Comparison of ENCODE assay signal across 11 mouse cellular contexts in the genomic region with DNA sequence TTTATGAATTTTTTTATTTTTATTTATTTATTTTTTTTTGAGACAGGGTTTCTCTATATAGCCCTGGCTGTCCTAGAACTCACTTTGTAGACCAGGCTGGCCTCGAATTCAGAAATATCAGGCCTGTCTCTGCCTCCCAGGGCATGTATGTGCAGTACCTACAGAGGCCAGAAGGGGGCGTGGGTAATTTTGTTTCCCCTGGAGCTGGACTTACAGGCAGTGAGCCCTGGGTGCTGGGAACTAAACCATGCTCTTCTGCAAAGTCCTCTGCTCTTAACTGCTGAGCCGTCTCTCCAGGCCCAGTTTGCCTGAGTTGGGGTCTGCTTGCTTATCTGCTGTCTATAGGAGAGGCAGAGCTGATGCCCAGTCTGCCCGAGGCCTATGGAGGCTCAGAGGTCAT. TPM values are rescaled to one million over a fixed set of nuclear protein-coding genes. Genes with fewer than 3 reads are reported as not detected.
DNase-seq lines count a peak whose midpoint lies in the region; ATAC-seq and TF ChIP-seq lines count a peak whose summit lies in the region.
"Had no signal": no experiment of that assay in that cellular context is flagged by ENCODE, and none has a peak within 500 bp of the region (broad histone marks: within the 10 kb centered on the region; RNA-seq: fewer than 3 reads in every experiment).

No protein-coding gene starts in this region.

- H3K9ac ChIP-seq in kidney, postnatal 0 days (ENCODE audit: low read depth, low read length) = no peak overlapping the region
- H3K9ac ChIP-seq in hindbrain, embryonic 13.5 days = no peak overlapping the region
- H3K9ac ChIP-seq: neural tube, embryonic 12.5 days had no signal

- TF ChIP-seq CTCF in kidney, postnatal 0 days (IDR thresholded peaks at IDR 0.05; ENCODE audit: low read depth) = peak; percentile 42

- H3K4me3 ChIP-seq in kidney, postnatal 0 days (replicated peaks; ENCODE audit: low read depth, low read length) = no peak overlapping the region
- no peak overlapping the region for H3K4me3 ChIP-seq in heart, embryonic 10.5 days
- no peak overlapping the region for H3K4me3 ChIP-seq in hindbrain, embryonic 13.5 days
- H3K4me3 ChIP-seq: neural tube, embryonic 12.5 days had no signal

- H3K4me1 ChIP-seq in kidney, postnatal 0 days (replicated peaks; ENCODE audit: insufficient read depth, low read length) = peaks cover 10% of the 10 kb centered on the region
- H3K4me1 ChIP-seq in heart, embryonic 10.5 days = peaks cover 13% of the 10 kb centered on the region
- H3K4me1 ChIP-seq in hindbrain, embryonic 13.5 days (replicated peaks) = peaks cover 8% of the 10 kb centered on the region

- H3K27ac ChIP-seq in kidney, postnatal 0 days = no peak overlapping the region
- no peak overlapping the region for H3K27ac ChIP-seq in heart, embryonic 10.5 days
- no peak overlapping the region for H3K27ac ChIP-seq in hindbrain, embryonic 13.5 days
- H3K27ac ChIP-seq: neural tube, embryonic 12.5 days had no signal

- no peaks in the 10 kb centered on the region for H3K36me3 ChIP-seq in kidney, postnatal 0 days (ENCODE audit: insufficient read depth, low read length)
- no peaks in the 10 kb centered on the region for H3K36me3 ChIP-seq in heart, embryonic 10.5 days
- no peaks in the 10 kb centered on the region for H3K36me3 ChIP-seq in hindbrain, embryonic 13.5 days
- H3K36me3 ChIP-seq: neural tube, embryonic 12.5 days had no signal

- no peaks in the 10 kb centered on the region for H3K9me3 ChIP-seq in kidney, postnatal 0 days (replicated peaks; ENCODE audit: low read length)
- H3K9me3 ChIP-seq in heart, embryonic 10.5 days = no peaks in the 10 kb centered on the region
- no peaks in the 10 kb centered on the region for H3K9me3 ChIP-seq in hindbrain, embryonic 13.5 days

- 74% methylated on average over 4 of the region's 4 CpGs for WGBS in kidney, postnatal 0 days
- 62% methylated on average over 4 of the region's 4 CpGs for WGBS in heart, embryonic 10.5 days
- WGBS in hindbrain, embryonic 13.5 days = 64% methylated on average over 4 of the region's 4 CpGs

- no peak for DNase-seq in kidney, postnatal 0 days (ENCODE audit: low spot score)
- no peak for DNase-seq in kidney, postnatal 4 days
- DNase-seq in CD4-positive helper T cell, adult 2 months (ENCODE audit: low read depth, low spot score) = peak; percentile 35
- DNase-seq in ZHBTc4 (ENCODE audit: low read depth, low spot score) = peak; percentile 79
- DNase-seq in natural killer cell, adult 2 months (ENCODE audit: low spot score in 2 of 2) = peak; percentile 35 to 56
- no peak for DNase-seq in heart, embryonic 10.5 days (ENCODE audit: low spot score)
- DNase-seq in urinary bladder, adult 2 months (ENCODE audit: low spot score) = no peak
- DNase-seq: layer of hippocampus, adult 9-11 months had no signal

- no peak overlapping the region for H3K4me2 ChIP-seq in kidney, postnatal 0 days (ENCODE audit: low read length)
- H3K4me2 ChIP-seq in hindbrain, embryonic 13.5 days = no peak overlapping the region
- H3K4me2 ChIP-seq: neural tube, embryonic 12.5 days had no signal

- no peak for ATAC-seq in kidney, postnatal 0 days (replicated peaks; ENCODE audit: low FRiP score, low read depth)
- no peak for ATAC-seq in hindbrain, embryonic 13.5 days (ENCODE audit: low FRiP score)
- ATAC-seq: forebrain, embryonic 16.5 days had no signal

- H3K27me3 ChIP-seq in kidney, postnatal 0 days (ENCODE audit: insufficient read depth, low read length) = no peaks in the 10 kb centered on the region
- H3K27me3 ChIP-seq in heart, embryonic 10.5 days (ENCODE audit: insufficient read depth, poor library complexity, severe bottlenecking) = peaks cover 31% of the 10 kb centered on the region
- H3K27me3 ChIP-seq in hindbrain, embryonic 13.5 days = peaks cover 32% of the 10 kb centered on the region

RNA-seq across cellular contexts. Expression of gene Amz1, which starts 8.3 kb away (rescaled TPM):
- 1.8 and 2.0 TPM in 2 replicates for polyA plus RNA-seq in kidney, postnatal 0 days (2015; fragmentation: Nextera tagmentation; extraction: Ambion mirVana)
- 0.55 and 1.2 TPM in 2 replicates for polyA plus RNA-seq in heart, embryonic 10.5 days (2016; fragmentation: Nextera tagmentation; extraction: Ambion mirVana)
- polyA plus RNA-seq in urinary bladder, adult 2 months (2012; rRNA removed) = 1.2 TPM in 2 replicates
- 2.2 and 2.7 TPM in 2 replicates for polyA plus RNA-seq in hindbrain, embryonic 13.5 days (2015; fragmentation: Nextera tagmentation; extraction: Ambion mirVana)

RNA-seq across cellular contexts. Expression of gene Brat1, which starts 27.4 kb away (rescaled TPM):
- 16.7 and 18.3 TPM in 2 replicates for polyA plus RNA-seq in kidney, postnatal 0 days (2015; fragmentation: Nextera tagmentation; extraction: Ambion mirVana)
- 18.6 and 19.1 TPM in 2 replicates for polyA plus RNA-seq in heart, embryonic 10.5 days (2016; fragmentation: Nextera tagmentation; extraction: Ambion mirVana)
- polyA plus RNA-seq in urinary bladder, adult 2 months (2012; rRNA removed) = 14.5 and 14.8 TPM in 2 replicates
- 22.9 and 23.7 TPM in 2 replicates for polyA plus RNA-seq in hindbrain, embryonic 13.5 days (2015; fragmentation: Nextera tagmentation; extraction: Ambion mirVana)

RNA-seq across cellular contexts. Expression of gene Iqce, which starts 30.0 kb away (rescaled TPM):
- 18.7 and 19.7 TPM in 2 replicates for polyA plus RNA-seq in kidney, postnatal 0 days (2015; fragmentation: Nextera tagmentation; extraction: Ambion mirVana)
- 11.4 and 17.9 TPM in 2 replicates for polyA plus RNA-seq in heart, embryonic 10.5 days (2016; fragmentation: Nextera tagmentation; extraction: Ambion mirVana)
- 21.0 and 24.3 TPM in 2 replicates for polyA plus RNA-seq in urinary bladder, adult 2 months (2012; rRNA removed)
- 26.0 and 26.3 TPM in 2 replicates for polyA plus RNA-seq in hindbrain, embryonic 13.5 days (2015; fragmentation: Nextera tagmentation; extraction: Ambion mirVana)

Comparison
In these comparisons a context has a peak if more than half of its experiments do, and no peak if none do; other contexts are left out.
1. DNase-seq: peak in CD4-positive helper T cell, adult 2 months (single experiment), ZHBTc4 (single experiment) and natural killer cell, adult 2 months (2 of 2); none in kidney, postnatal 0 days (single experiment), kidney, postnatal 4 days (0 of 2), heart, embryonic 10.5 days (single experiment) and urinary bladder, adult 2 months (single experiment).